In the genomic region with DNA sequence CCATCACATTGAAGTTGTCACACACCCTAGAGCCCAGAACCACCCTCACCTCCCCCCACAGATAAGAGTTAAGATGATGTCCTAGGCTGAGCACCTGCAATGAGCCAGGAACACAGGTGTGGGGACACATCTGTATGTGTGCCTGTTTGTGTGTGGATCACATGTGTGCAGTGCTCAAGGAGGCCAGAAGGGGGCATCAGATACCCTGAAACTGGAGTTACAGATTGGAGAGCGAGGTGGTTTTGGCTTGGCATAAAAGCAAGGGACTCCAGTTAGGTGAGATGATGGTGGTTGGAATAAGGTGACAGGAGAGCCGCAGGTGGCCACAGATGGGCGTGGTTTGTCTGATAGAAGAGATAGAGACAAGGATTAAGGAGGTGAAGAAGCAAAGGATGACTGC, we compare ENCODE assay signal across 10 mouse cellular contexts. TPM values are rescaled to one million over a fixed set of nuclear protein-coding genes. Genes with fewer than 3 reads are reported as not detected.
DNase-seq lines count a peak whose midpoint lies in the region; ATAC-seq and TF ChIP-seq lines count a peak whose summit lies in the region.
"Had no signal": no experiment of that assay in that cellular context is flagged by ENCODE, and none has a peak within 500 bp of the region (broad histone marks: within the 10 kb centered on the region; RNA-seq: fewer than 3 reads in every experiment).

No protein-coding gene starts in this region.

- TF ChIP-seq CTCF in gastrocnemius, adult 2 months (IDR thresholded peaks at IDR 0.05) = peak; percentile 41
- peak; percentile 61 for TF ChIP-seq CTCF in liver, embryonic 14.5 days (IDR thresholded peaks at IDR 0.05; ENCODE audit: low read depth)

- H3K27me3 ChIP-seq in liver, embryonic 14.5 days (ENCODE audit: control insufficient read depth, insufficient read depth, low read length) = peaks cover 30% of the 10 kb centered on the region
- H3K27me3 ChIP-seq in liver, embryonic 12.5 days (replicated peaks) = peaks cover 52% of the 10 kb centered on the region

- H3K4me2 ChIP-seq in liver, embryonic 14.5 days (ENCODE audit: low read depth) = no peak overlapping the region
- H3K4me2 ChIP-seq in liver, embryonic 12.5 days = no peak overlapping the region

- H3K9me3 ChIP-seq in liver, embryonic 14.5 days (ENCODE audit: control insufficient read depth, low read length) = no peaks in the 10 kb centered on the region; the same call in 1 of the 2 replicates
- H3K9me3 ChIP-seq in liver, embryonic 12.5 days (replicated peaks) = peaks cover 5% of the 10 kb centered on the region; the same call in 1 of the 2 replicates
- H3K9me3 ChIP-seq: midbrain, embryonic 10.5 days had no signal

- H3K27ac ChIP-seq in gastrocnemius, adult 2 months = no peak overlapping the region
- no peak overlapping the region for H3K27ac ChIP-seq in liver, embryonic 14.5 days
- H3K27ac ChIP-seq in liver, embryonic 12.5 days = no peak overlapping the region
- H3K27ac ChIP-seq: midbrain, embryonic 10.5 days had no signal

- no peaks in the 10 kb centered on the region for H3K36me3 ChIP-seq in liver, embryonic 14.5 days (replicated peaks; ENCODE audit: control insufficient read depth, insufficient read depth, low read depth)
- no peaks in the 10 kb centered on the region for H3K36me3 ChIP-seq in liver, embryonic 12.5 days
- H3K36me3 ChIP-seq: midbrain, embryonic 10.5 days had no signal

- 66% methylated on average over 3 of the region's 3 CpGs for WGBS in liver, embryonic 14.5 days (ENCODE audit: insufficient replicate concordance)
- WGBS in liver, embryonic 12.5 days (ENCODE audit: insufficient replicate concordance) = 81% methylated on average over 3 of the region's 3 CpGs

- no peak for TF ChIP-seq EP300 in liver, embryonic 14.5 days (IDR thresholded peaks at IDR 0.05; ENCODE audit: low read depth)

- no peak overlapping the region for H3K9ac ChIP-seq in liver, embryonic 14.5 days (replicated peaks)
- no peak overlapping the region for H3K9ac ChIP-seq in liver, embryonic 12.5 days

- intact Hi-C loops in gastrocnemius, adult 2 months (cut with DNase I) = loop anchor here (10.0 kb wide), 1 partner anchor 243 kb away; no protein-coding TSS in a partner anchor

- no peak overlapping the region for H3K4me3 ChIP-seq in gastrocnemius, adult 2 months
- no peak overlapping the region for H3K4me3 ChIP-seq in liver, embryonic 14.5 days (ENCODE audit: insufficient read depth in 1 of 2, low read depth in 2 of 2, low read length in 2 of 2)
- no peak overlapping the region for H3K4me3 ChIP-seq in liver, embryonic 12.5 days
- H3K4me3 ChIP-seq: midbrain, embryonic 10.5 days had no signal

- no peak for ATAC-seq in liver, embryonic 14.5 days (ENCODE audit: insufficient read depth)
- no peak for ATAC-seq in liver, embryonic 12.5 days
- peak; percentile 32; the same call in 1 of the 2 replicates for ATAC-seq in megakaryocyte progenitor cell, adult 5-6 weeks (replicated peaks; ENCODE audit: poor library complexity)

- H3K4me1 ChIP-seq in liver, embryonic 14.5 days (replicated peaks; ENCODE audit: control insufficient read depth in 2 of 2, insufficient read depth in 2 of 2, low read length in 1 of 2) = peaks cover 0 to 5% of the 10 kb centered on the region in 2 experiments; a peak in 3 of 4 replicates
- peaks cover 7% of the 10 kb centered on the region for H3K4me1 ChIP-seq in liver, embryonic 12.5 days

- no peak for DNase-seq in gastrocnemius, adult 2 months
- DNase-seq in gastrocnemius, postnatal 4 days (ENCODE audit: low spot score in 2 of 2) = no peak
- no peak for DNase-seq in liver, embryonic 14.5 days (ENCODE audit: low read depth in 3 of 3, low spot score in 3 of 3)
- DNase-seq in ES-CJ7 (ENCODE audit: low read depth, low spot score) = peak; percentile 83
- no peak for DNase-seq in frontal cortex, postnatal 14 days (ENCODE audit: low spot score in 2 of 2)
- DNase-seq in spleen, postnatal 10 days (ENCODE audit: low spot score in 2 of 2) = no peak
- DNase-seq: cerebellum, adult 11 months had no signal

RNA-seq across cellular contexts. Expression of gene Hunk, which starts 4.2 kb away (rescaled TPM):
- under 1 TPM; 0.46 to 0.53 TPM for total RNA-seq in gastrocnemius, adult 2 months (2021)
- 1 to 10 TPM; 6.3 to 7.5 TPM for total RNA-seq in gastrocnemius, postnatal 4 days (2021)
- 0.79 and 0.88 TPM in 2 replicates for polyA plus RNA-seq in liver, embryonic 14.5 days (2012; rRNA removed)
- polyA plus RNA-seq in liver, embryonic 14.5 days (2014; fragmentation: Nextera tagmentation; extraction: Ambion mirVana) = 0.75 and 0.80 TPM in 2 replicates
- 2.6 and 2.8 TPM in 2 replicates for polyA plus RNA-seq in liver, embryonic 12.5 days (2016; fragmentation: Nextera tagmentation; extraction: Ambion mirVana)
- not detected in 2 replicates for total RNA-seq in megakaryocyte progenitor cell, adult 5-6 weeks (2015)
- not detected in 2 replicates for total RNA-seq in megakaryocyte progenitor cell, adult 5-6 weeks (2017)

Comparison
In these comparisons a context has a peak if more than half of its experiments do, and no peak if none do; other contexts are left out.
1. RNA of gene Hunk, which starts 4.2 kb away (total RNA-seq): 6.3 to 7.5 TPM in gastrocnemius, postnatal 4 days; 0.46 to 0.53 TPM in gastrocnemius, adult 2 months and not detected in megakaryocyte progenitor cell, adult 5-6 weeks; every median in the first group is over 4 times any median in the second.